Mouse (Mus musculus) heart, adult 9 months (tissue): ENCODE results near the gene Gm3448.
"Not testable (repeated sequence)": the region's sequence is repeated elsewhere in the genome, so short reads cannot be mapped to it uniquely, and the experiment has no call there.

Experiments used
- DNase-seq, 2 experiments: peaks; one replicate each; pipeline ENCODE4 v3.0.0; 2022; ENCODE audit warnings: low spot score in 2 of 2

Gm3448 gene

DNA sequence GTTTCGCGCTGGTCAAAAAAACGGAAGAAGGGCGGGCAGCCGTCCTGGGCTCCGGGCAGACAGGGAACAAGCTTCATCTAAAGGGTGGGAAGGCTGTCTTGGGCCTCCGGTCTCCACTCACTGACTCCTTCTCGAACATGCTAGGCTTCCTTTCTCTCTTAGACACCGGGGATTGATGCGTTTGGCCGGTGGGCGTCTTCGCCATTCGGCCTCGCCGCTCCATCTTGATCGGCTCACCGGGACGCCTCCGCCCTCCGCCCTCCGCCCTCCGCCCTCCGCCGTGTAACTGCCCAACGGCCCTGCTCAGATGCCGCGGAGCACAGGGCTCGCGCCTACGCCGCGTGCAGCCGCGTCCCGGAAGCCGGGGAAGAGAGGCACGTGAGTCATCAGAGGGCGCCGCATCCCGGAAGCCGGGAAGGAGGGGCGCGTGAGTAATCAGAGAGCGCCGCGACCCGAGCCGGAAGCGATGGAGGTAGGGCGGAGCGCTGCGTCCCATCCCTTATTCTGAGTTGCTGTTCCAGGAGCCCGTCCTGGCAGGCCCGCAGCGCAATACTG lies at the start of gene Gm3448, which contains the start of the genes Ermard and Tcte3:
Gene Gm3448 (minus strand): TSS at position 363 of the 555 bp plus-strand sequence.
Gene Ermard (plus strand): TSS at position 34 of the 555 bp plus-strand sequence.
Gene Tcte3 (minus strand): TSS at position 314 of the 555 bp plus-strand sequence.
- DNase-seq = peak; percentile 29 to 33

DNA sequence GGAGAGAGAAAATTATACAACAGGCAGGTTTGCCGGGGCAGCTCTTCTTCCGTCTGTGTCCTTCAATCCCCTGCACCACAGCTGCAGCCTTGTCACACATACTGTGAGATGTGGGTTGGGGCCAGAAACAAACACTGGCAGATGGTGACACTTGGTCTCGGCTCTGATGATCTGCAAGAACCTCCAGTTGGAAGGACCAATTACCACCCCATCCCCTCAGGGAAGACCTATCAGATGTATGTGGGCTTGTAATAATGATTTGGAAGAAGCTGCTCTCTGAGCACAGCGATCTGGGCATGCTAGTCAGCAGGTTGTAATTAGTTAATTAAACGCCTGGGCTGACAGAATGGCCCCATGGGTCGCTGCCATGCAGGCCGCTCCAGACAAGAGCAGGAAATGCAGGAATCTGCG lies 47.3 kb upstream of the Gm3448 start:
- no peak for DNase-seq

DNA sequence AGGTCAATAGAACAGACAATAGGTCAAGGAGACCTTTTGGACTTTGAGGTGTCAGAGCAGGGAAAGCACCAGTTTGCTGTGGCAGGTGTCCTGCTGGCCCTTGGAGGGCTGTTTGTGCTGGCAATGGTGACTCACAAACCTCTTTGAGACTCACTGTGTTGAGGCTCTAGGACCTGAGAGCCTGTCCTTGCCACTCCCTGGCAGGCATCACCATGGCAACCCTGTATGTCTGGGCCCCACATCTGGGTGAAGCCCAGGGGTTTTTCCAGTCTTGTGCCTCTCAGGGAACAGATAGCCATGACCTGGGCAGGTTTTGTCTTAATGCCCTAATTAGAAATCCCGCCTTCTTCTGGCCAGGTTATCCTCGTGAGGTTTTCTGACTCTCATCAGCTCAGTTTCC lies 46.8 kb upstream of the Gm3448 start:
- no peak for DNase-seq

DNA sequence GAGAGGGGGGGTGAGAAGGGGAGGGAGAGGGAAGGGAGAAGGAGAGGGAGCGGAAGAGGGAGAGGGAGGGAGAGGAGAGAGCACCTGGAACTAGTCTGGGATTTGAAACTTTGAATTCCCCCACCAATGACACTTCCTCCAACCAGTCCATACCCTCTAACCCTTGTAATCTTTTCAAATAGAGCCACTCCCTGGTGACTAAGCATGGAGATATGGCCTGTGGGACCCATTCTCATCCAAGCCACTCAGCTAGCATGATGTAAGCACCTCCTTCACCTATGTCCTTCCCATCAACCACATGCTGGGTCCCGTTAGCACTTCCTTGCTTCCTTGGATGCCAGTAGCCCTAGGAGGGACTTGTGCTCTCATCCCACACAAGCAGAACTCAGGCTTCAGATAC lies 43.7 kb upstream of the Gm3448 start:
- no peak for DNase-seq

DNA sequence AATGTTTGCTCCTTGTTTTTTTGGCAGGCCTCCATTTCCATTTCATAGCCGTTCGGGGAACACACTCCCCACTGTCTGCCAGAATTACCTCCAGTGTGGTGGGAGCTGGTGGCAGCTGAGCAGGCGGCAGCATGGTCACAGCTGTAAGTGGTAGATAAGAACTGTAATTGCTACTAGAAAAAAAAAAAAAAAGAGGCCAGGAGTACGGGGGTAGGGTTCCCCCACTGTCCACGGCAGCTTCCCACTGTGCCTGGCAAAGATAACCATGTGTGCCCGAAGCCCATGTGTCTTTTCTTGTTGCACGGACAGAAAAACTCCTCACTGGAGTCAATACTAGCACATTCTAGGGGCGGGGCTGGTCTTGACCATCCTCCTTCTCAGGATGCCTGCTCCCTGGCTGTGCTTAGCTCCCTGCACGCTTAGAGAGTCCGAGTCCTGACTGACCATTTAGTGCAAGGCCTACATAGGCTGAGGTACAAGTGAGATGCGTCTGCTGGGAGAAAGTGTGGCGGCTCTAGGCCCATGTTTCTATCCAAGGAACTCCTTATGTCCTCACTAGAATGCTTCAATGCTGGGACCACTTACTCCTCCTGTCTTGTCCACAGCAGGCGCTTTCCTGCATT lies 43.0 kb upstream of the Gm3448 start:
- DNase-seq = no peak

DNA sequence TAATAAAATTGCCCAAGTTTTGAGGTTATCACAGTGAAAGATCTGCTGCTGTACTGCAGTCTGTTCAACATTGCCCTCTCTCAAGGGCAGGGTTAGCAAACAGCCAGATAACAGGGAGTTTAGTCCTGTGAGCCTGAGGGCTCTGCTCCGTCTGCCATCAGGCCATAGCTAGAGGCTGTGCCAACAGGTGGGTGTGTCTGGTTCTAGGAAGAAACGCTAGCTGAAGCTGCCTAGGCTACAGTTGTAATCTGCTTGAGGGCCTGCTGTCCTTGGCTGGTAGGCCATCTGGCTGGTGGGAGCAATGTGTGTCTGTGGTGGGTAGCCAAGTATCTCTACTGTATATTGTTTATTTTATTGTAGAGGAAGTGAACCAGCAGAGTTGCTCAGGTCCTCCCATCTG lies 36.2 kb upstream of the Gm3448 start:
- DNase-seq = no peak

DNA sequence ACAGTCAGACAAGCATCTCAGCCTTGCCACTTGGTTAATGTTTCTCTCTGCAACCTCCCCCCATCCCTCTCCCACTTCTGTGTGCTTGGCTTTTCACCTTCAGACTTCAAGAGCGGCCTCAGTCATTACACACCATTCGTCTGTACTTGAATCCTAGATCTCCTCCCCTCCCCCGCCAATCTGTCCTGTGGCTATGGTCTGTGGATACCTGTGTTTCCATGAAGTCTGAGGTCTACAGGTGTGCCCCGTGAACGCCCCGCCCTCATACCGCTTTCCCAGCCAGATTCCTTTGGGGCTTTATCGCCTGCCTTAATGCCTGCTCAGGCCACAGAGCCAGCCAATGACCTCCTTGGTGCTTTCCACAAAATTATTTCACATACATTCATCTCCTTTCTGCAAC lies 33.7 kb upstream of the Gm3448 start:
- DNase-seq = no peak

DNA sequence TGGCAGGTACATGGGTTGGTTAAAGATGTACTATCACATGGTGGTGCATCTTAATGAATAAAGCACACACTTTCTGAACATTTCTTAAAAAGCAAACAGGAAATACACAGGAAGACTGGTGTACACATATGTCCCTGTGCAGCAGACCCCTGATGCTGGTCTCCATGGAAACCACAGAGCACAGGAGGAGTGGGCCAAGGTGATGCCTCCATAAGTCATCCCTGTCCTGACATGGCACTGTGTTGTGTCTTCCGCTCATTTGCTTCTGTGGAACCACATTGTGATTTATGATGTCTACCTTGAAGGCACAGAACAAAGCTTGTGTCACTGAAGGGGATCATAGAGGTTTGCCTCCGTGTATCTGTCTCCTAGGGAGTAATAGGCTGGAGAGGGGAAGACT lies 30.9 kb upstream of the Gm3448 start:
- no peak for DNase-seq

DNA sequence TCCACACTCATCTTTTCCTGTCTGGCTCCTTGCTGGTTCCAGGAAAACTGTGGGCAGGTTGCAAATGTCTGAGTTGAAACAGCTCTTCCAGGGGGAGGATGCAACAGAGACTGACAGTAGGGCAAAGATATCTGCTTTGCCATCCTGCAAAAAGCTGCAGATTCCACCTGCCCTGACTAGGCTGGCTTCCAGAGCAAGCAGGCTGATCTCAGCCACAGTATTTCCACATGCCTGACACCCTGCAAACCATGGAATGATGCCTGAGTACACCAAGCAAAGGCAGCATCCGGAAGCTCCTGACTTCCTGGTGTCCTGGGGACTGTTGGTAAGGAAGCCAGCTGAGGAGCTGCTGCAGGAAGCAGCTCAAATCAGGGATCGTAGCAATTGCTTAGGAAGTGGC lies 27.8 kb upstream of the Gm3448 start:
- DNase-seq = peak in 1 of 2 experiments; percentile 22

DNA sequence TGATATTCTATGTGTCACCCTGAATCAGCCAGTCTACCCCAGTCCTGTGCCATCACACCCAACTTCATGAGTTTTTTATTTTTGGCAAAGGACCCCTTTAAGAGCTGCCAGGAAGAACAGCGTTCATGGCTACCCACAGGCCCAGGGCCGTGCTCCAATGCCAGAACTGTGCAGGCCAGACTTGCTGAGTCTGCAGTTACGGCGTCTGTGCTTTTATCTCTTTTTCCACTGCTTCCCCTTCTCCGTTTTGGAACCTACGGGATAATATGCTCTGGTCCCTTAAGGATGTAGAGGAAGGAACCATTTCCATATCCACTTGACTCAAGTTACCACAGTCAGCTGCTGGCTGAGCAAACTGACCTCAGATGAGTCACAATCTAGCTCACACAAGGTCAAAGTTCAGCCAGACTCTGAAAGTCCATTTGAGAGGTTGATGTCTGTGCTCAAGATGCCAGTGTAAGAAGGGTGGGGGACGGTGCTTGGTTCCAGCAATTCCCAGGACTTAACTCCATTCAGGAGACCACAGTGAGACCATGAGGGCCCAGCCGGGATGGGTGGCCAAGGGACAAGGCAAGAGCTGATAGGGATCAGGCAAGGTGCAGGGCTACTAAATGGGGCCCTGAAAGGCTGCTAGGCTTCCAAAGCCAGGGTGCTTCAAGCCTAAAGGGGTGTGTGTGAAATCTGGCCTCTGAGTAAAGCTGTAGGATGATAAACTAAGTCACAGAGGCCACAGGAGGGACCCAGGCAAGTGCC lies 26.9 kb upstream of the Gm3448 start:
- no peak for DNase-seq

DNA sequence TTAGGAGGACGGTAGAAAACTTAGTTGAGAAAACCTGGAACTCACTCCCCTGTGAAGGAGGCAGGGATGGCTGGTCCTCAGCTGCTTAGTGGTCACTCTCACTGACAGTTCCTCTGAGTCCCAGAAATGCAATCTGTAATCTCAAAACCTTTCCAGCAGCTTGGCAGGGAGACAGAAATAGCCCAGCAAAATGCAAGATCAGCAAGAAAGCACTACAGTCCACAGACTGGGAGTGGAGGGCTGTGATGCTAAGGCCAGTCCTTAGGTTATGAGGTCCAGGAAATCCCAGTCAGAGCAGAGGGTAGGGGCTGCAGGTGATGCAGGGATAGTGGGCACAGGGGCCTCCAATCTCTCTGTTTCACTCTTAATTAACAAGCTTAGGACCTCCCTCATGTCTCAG lies 25.6 kb upstream of the Gm3448 start:
- no peak for DNase-seq

DNA sequence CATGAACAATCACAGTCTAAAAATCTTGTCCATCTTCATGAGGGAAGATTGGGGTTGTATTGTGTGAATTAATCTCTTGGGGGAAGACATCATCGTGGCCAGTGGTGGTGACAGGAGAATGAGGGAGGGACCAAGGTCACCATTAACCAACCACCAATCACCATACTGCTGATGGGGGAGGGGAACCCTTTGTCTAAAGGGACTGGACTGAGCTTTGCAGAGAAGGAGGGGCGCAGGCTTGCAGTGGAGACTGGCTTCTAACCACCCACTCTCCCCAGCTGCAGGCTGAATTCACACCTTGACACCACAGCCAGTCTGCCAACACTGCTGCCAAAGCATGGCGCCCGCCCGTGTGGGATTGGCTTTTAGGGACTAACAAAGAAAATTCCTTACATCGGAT lies 24.7 kb upstream of the Gm3448 start:
- DNase-seq = no peak

DNA sequence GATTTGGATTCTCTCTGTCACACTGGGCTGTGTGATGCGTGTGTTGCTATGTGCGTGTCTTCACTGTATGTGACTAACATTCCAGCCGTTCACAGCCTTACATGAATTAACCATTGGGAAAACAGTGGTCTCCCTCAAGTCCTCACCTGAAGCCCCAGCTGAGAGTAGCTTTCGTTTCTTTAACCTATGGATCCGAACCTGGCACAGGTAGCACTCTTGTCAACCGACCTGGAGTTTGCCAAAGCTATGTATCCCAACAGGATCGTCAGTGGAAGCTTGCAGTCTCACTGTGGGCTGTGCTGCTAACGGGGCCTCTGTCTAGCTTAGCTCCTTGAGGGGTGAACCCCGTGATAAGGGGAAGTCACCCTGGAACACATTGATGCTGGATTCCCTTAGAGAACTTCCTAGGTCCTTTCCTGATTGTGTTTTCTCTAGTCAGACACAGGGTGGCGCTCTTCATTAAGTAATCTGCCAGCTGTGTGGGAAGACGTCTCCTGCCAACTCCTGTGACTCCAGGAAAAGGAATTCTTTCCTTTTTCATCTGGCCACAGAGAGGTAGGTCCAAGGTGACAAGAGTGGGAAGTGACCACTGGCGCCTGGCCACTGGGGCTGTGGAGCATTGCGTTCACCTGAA lies 24.2 kb upstream of the Gm3448 start:
- DNase-seq = peak; percentile 43 to 56

DNA sequence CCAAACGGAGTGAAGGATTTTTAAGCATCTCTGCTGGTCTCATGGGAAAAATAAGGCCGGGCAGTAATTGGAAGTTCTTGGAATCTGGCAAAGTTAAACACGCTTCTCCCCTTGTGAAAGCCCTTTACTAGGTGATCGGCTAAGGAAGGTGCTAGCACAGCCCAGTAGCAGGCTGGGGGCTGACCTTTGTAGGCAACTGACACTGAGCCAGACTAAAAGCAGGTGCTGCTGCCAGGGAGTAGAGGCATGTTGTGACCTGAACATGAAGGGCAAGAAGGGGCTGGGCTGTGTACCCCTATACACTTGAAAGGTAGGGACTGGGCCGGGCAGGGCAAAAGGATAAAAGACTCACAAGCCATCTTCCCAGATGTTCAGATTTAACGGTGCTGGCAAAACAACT lies 19.0 kb upstream of the Gm3448 start:
- DNase-seq = no peak

DNA sequence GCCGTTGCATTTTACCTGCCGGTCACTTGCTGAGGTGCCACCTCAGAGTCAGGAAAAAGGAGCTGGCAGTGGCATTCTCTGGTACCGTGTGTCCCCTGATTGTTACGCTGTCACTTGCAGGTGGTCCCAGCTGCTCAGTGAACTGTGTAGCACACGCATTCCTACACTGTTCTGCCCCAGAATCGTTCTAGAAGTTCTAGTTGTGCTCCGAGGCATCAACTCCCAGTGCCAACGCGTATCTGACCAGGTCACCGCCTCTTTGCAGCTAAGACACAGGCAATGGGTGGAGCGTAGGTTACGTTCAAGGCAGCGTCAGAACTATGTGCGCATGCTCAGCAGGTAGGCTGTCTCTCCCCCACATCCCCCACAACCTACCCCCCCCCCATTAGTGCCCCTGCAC lies 18.3 kb upstream of the Gm3448 start:
- DNase-seq = no peak

DNA sequence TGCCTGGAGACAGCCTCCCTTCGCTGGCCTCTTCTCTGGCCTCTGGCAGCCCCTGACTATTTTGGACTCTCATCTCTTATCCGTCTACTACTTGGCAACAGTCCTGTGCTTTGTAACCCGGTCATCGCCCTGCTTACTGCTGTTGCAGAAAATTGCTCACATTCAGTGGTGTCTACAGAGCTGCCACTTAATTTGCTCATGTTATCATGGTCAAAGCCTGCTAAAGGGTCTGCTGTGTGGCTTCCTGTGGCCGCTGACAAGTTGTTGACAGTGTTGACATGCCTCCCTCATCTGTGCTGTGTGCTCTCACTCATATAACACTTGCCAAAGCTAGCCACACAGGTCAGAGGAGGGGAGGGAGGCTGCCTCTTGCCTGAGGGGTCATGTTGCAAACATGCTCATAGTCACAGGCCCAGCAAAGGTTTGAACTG lies 16.8 kb upstream of the Gm3448 start:
- DNase-seq = peak in 1 of 2 experiments; percentile 39

DNA sequence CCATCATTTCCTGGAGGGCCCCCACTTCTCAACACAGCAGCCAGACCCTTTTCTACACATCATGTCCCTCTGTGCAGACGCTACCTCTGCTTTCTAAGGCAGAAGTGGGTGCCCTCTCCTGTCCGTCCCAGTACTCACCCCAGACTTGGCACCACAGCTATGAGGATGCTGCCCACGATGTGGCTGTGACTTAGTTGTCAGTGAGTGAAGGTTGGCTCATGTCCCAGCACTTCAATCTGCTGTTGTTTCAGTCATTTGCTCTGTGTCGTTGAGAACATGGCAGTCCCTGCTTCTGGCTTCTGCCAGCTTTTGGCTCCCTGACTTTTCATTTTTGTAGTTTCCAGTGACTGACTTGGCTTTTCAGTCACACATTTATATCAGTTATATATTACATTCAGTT lies 14.6 kb upstream of the Gm3448 start:
- DNase-seq = no peak

DNA sequence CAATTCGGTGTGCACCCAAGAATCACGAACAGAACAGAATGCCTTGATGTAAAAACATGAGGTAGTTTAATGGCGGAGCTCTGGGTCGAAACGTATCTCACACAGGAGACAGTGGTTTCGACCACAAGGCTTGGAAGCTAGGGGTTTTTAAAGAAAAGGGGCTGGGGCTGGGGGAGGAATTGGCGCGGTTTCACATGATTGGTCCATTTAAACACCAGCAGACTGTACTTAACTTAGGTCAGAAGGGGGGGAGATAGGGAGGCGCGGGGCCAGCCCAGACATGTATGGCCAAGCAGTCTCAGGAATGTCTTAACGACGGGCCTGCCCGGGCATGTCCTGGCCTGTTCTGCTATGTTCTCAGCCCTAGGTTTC lies 12.5 kb upstream of the Gm3448 start:
- not testable (repeated sequence) for DNase-seq

DNA sequence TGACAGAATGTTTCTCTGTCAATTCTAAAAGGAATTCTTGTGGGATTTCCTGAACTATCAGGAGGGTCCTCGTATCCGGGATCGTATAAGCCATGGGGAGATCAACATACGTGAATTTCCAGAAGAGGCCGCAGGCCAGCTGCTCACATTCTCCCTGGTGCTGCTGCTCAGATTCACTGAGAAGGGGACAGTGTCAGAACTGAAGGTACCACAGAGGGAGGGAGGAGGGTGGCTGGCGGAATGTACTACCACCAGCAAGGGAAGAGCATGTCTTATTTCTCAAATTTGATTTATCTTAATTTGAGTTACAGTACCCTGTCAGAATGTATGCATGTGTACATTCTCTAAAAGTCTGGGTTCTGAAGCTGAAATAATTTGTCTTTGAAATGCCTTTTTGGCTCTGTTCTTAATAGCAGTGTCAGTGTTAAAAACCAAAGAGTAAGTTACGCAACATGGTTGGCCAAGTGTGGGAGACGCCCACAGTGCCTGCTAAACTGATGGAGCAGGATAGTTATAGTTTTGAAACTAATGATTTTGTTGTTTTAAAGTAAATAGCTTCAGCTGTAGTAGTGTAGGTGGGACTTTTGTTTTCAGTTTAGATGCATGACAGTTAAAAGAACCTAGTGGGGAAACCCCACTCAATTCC lies 12.0 kb upstream of the Gm3448 start:
- DNase-seq = not testable (repeated sequence)

DNA sequence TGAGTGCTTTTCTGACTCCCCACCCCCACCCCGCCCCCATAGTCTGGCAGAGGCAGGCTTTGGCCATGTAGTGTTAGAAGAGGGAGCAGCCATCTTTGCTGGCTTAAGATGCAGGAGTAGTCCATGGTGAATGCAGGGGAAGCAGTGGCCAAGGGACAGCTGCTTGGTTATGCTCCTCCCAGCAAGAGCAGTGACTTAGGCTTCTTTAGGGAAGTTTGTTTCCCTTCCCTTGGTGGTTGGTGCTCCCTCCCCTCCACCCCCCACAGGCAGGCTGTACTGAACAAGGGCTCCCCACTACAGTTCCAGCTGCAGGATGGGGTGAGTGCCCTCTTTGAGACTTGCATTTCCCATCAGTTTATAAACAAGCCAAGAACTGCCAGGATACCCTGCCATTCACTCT lies 11.4 kb upstream of the Gm3448 start:
- DNase-seq = not testable (repeated sequence)

DNA sequence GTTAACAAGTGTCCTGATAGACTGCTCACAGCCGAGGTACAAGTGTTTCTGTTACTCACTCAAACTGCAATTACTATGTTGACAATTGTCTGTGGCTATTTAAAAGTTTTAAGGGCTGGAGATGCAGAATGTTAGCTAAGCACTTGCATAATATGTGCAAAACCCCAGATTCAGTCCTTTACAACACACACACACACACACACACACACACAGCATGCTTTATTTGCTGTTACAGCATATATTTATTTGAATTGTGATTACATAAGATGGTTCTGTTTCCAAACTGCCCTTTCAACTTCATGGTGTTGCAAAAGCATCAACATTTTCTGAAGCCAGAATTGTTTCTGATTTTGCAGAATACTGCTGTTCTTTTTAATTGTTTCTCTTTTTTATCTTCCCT lies 9.0 kb upstream of the Gm3448 start:
- DNase-seq = not testable (repeated sequence)

DNA sequence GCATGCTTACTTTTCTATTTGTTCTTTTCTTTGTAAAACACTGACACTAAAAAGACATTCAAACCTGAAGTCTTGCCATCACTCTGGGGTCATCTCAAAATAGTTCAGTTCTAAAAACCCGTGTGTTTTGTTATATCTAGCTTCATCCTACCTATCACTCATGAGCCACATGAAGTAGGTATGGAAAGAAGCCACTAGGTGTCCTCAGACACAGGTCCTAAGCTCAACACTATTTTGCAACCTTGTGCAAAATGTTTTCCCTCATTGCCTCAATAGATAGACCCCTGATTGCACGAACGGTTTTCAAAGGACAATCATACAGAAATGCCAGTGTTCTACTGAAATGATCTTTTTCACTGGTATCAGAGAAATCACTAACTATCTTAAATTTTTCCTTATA lies 882 bp downstream of the Gm3448 start:
- not testable (repeated sequence) for DNase-seq
